Mouse (Mus musculus) liver, embryonic 14.5 days (tissue): ENCODE measurements at regions not wholly inside any gene's neighbourhood (a gene's known extent, or its start where the extent isn't known, plus 50 kb on each side); places are given as distances from the start of the nearest gene placed in this dataset.
"Not testable (repeated sequence)": the region's sequence is repeated elsewhere in the genome, so short reads cannot be mapped to it uniquely, and the experiment has no call there.

Experiments used
- ATAC-seq: fragments of 200-750 bp; cut with Nextera tagmentation; 2 replicates; pipeline ENCODE4 v1.8.0; 2017; ENCODE audit warnings: moderate number of reproducible peaks, mild to moderate bottlenecking, moderate library complexity; ENCODE audit not compliant: insufficient read depth
- DNase-seq, 3 experiments: peaks; one replicate each; pipeline ENCODE4 v3.0.0-alpha.2; 2012 to 2013; ENCODE audit warnings: low read depth in 3 of 3, low spot score in 3 of 3
- H3K27ac ChIP-seq: fragments of 300-500 bp; sonication (generic); 2 replicates; pipeline ENCODE4 v1.5.1; 2014; ENCODE audit warnings: moderate library complexity, mild to moderate bottlenecking, control low read depth, inconsistent platforms
- H3K27me3 ChIP-seq: fragments of 300-500 bp; sonication (generic); 2 replicates; pipeline ENCODE4 v1.6.1; 2014; ENCODE audit warnings: mild to moderate bottlenecking, low read length, moderate library complexity; ENCODE audit not compliant: control insufficient read depth, insufficient read depth
- H3K36me3 ChIP-seq: fragments of 300-500 bp; sonication (generic); replicated peaks from 2 replicates; pipeline ENCODE4 v1.6.1; 2014; ENCODE audit warnings: low read depth; ENCODE audit not compliant: control insufficient read depth, insufficient read depth
- H3K4me1 ChIP-seq, 2 experiments: fragments of 200-500 bp in 1 of 2; fragments of 300-500 bp in 1 of 2; sonication (generic) in 1 of 2; replicated peaks; 2 replicates each; pipeline ENCODE4 v1.6.1; 2012 to 2014; ENCODE audit warnings: antibody characterized with exemption in 1 of 2, inconsistent platforms in 1 of 2, low read length in 1 of 2; ENCODE audit not compliant: control insufficient read depth in 2 of 2, insufficient read depth in 2 of 2
- H3K4me2 ChIP-seq: fragments of 300-500 bp; sonication (generic); 2 replicates; pipeline ENCODE4 v1.6.1; 2014; ENCODE audit warnings: low read depth, mild to moderate bottlenecking, control low read depth, moderate library complexity
- H3K4me3 ChIP-seq, 2 experiments: fragments of 200-500 bp in 1 of 2; fragments of 300-500 bp in 1 of 2; sonication (generic) in 1 of 2; 2 replicates each; pipeline ENCODE4 v1.5.1; 2012 to 2014; ENCODE audit warnings: low read depth in 2 of 2, low read length in 2 of 2, mild to moderate bottlenecking in 2 of 2, control low read depth in 1 of 2, inconsistent platforms in 1 of 2, moderate library complexity in 1 of 2; ENCODE audit not compliant: insufficient read depth in 1 of 2
- H3K9ac ChIP-seq: fragments of 300-500 bp; sonication (generic); replicated peaks from 2 replicates; pipeline ENCODE4 v1.6.1; 2014; ENCODE audit warnings: mild to moderate bottlenecking, control low read depth, moderate library complexity
- H3K9me3 ChIP-seq: fragments of 300-500 bp; sonication (generic); 2 replicates; pipeline ENCODE4 v1.6.1; 2016; ENCODE audit warnings: low read length, mixed read lengths; ENCODE audit not compliant: control insufficient read depth
- CTCF ChIP-seq: IDR thresholded peaks from 2 replicates; pipeline ENCODE4 v1.5.1; 2016; ENCODE audit warnings: antibody characterized with exemption, low read depth, control low read depth
- EP300 ChIP-seq: IDR thresholded peaks from 2 replicates; pipeline ENCODE4 v1.6.1; 2016; ENCODE audit warnings: antibody characterized with exemption, low read depth
- WGBS: fragments of 180-500 bp; shearing (Covaris S2); extraction: QIAGEN DNeasy Blood & Tissue Kit; methylation state at CpG from one replicate; pipeline ENCODE4 v1.1.7; 2014; ENCODE audit not compliant: insufficient replicate concordance; 5-methylcytosine and 5-hydroxymethylcytosine counted together

DNA sequence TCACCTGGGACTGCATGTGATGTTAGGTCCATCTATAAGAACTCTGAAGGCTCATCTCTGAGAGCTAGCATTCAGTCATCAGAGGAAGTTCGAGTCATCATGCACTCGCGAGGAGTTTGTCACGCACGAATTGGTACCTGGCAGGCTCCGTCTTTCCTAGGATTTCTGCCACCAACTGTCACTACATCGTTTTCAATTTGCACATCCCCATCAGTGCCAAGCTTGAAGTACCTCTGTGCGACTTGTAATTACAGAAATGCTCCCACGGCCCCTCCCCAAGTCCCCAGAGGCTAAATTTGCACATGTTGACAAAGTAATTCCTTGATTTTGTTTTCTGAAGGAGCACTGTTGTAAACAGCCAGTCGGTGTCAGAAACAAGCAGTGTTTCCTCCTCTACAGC, 372.2 kb upstream of the Id2 start:
- H3K27me3 ChIP-seq, result no peaks in the 10 kb centered on the region
- H3K36me3 ChIP-seq, result no peaks in the 10 kb centered on the region
- ATAC-seq (no peak), DNase-seq (no peak)
- WGBS, result 66% methylated on average over 10 of the region's 10 CpGs
- H3K27ac ChIP-seq, result no peak overlapping the region
- no peaks in the 10 kb centered on the region for H3K9me3 ChIP-seq
- TF ChIP-seq CTCF (no peak), EP300 (no peak)
- H3K9ac ChIP-seq, result no peak overlapping the region
- no peak overlapping the region for H3K4me3 ChIP-seq
- no peak overlapping the region for H3K4me2 ChIP-seq
- peaks cover 2 to 5% of the 10 kb centered on the region in 2 experiments; a peak in 3 of 4 replicates for H3K4me1 ChIP-seq

DNA sequence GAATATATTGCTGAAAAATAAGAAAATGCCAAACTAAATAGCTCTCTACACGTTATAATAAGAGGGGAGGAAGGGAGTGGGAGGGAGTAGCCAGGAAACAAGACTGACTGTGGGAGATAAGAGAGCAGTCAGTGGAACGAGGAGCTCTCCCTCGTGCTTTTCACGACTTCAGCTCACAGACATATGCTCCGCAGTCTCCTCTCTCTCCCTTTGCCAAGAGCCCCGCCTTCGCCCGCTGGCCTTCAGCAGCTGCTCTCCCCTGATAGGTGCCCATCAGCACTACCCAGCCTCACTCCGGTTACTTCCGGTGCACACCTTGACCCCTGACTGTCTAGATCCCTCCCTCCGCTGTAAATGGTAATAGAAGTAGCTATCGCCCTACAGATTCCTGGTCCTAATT, 370.8 kb upstream of the Id2 start:
- H3K27ac ChIP-seq, result no peak overlapping the region

DNA sequence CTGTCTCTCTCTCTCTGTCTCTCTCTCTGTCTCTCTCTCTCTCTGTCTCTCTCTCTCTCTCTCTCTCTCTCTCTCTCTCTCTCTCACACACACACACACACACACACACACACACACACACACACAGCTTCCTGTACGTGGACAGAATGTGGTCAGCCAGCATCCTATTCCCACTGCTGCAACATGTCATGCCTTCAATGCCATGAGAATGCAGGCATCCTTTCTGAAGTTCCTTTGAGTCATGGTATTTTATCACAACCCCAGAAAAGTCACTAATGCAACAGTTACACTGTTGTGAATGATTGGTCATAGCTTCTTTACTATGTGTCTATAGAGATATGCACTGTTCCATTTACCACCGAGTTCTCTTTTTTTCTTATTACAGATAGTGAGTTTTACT, 365.8 kb upstream of the Id2 start:
- whole genome bisulfite sequencing, result 8% methylated on average over 2 of the region's 2 CpGs
- H3K9me3 ChIP-seq, ATAC-seq: not testable (repeated sequence)

More for the DNA sequence above, 370.8 kb upstream of the Id2 start:
- no peak overlapping the region for H3K9ac ChIP-seq
- H3K36me3 ChIP-seq, result no peaks in the 10 kb centered on the region
- DNase-seq, result peak; percentile 6 to 34 (median 10)
- H3K4me1 ChIP-seq, result peaks cover 2 to 5% of the 10 kb centered on the region in 2 experiments; a peak in 3 of 4 replicates
- TF ChIP-seq CTCF, result no peak
- peak; percentile 24; the same call in 1 of the 2 replicates for TF ChIP-seq EP300
- H3K27me3 ChIP-seq, result no peaks in the 10 kb centered on the region
- WGBS, result 7% methylated on average over 12 of the region's 12 CpGs
- H3K4me2 ChIP-seq, result no peak overlapping the region
- no peak overlapping the region for H3K4me3 ChIP-seq
- no peaks in the 10 kb centered on the region for H3K9me3 ChIP-seq
- peak; percentile 77 for ATAC-seq

DNA sequence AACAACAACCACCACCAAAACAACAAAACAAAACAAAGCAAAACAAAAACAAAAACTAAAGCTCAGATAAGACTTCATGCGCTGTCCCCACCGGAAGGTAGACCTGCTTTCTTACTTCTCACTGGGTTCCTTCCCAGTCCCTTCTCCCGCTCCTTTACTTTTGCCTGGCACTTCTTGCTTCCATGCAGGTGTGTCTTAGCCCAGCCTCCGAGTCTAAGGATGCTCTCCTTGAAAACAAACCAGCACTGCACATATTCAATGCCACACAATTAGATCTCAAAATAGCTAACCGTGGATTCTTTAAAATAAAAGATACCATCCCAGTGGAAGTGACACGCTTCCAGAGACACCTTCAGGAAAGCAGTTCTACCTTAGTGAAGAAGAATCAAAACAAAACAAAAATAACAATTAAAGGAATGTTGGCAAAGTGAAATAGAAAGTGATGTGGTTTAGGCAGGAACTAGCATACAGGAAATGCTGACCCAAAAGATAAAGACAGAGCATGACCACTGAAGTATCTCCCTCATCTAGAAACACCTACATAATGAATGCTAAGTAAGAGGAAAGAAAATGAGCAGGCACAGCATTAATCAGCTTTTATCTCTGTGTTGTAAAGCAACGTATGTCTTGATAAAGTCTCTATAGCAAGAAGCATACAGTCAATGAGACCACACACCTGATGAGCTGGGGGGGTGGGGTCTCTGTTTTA, 358.5 kb upstream of the Id2 start:
- no peaks in the 10 kb centered on the region for H3K9me3 ChIP-seq
- TF ChIP-seq CTCF (no peak), EP300 (no peak)
- WGBS, result 47% methylated on average over 7 of the region's 7 CpGs
- no peak overlapping the region for H3K4me2 ChIP-seq
- ATAC-seq, result no peak
- no peaks in the 10 kb centered on the region for H3K36me3 ChIP-seq
- H3K9ac ChIP-seq, result no peak overlapping the region
- H3K27me3 ChIP-seq, result no peaks in the 10 kb centered on the region
- no peak for DNase-seq
- H3K27ac ChIP-seq, result no peak overlapping the region
- H3K4me1 ChIP-seq, result no peaks in the 10 kb centered on the region
- no peak overlapping the region for H3K4me3 ChIP-seq

More for the DNA sequence above, 365.8 kb upstream of the Id2 start:
- not testable (repeated sequence) for H3K27ac ChIP-seq, H3K9ac ChIP-seq, H3K4me2 ChIP-seq, DNase-seq, H3K4me3 ChIP-seq, H3K4me1 ChIP-seq, H3K27me3 ChIP-seq, H3K36me3 ChIP-seq

DNA sequence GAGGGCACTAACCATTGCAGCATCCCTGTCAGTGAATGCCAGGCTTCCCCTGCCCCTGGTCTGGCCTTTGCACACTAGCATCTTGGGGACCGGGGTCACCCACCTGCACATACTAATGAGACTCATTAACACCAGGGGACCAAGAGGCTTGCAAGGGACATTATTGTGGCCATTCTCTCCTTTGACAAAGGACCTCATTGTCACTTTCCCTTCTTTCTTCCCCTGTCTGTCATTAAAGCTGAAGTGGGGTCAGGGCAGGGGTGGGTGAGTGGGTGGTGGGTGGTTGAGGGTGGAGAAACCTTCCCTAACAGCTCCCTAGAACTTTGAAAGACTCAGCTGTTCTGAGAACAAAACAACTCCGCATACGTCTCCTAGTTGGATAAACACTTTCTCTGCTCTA, 356.4 kb upstream of the Id2 start:
- 72% methylated on average over 3 of the region's 3 CpGs for WGBS

More for the DNA sequence above, 356.4 kb upstream of the Id2 start:
- no peak overlapping the region for H3K9ac ChIP-seq
- ATAC-seq (no peak), DNase-seq (no peak)
- TF ChIP-seq CTCF, result no peak
- no peak for TF ChIP-seq EP300
- H3K9me3 ChIP-seq, result no peaks in the 10 kb centered on the region
- no peaks in the 10 kb centered on the region for H3K36me3 ChIP-seq
- no peaks in the 10 kb centered on the region for H3K27me3 ChIP-seq
- H3K4me1 ChIP-seq, result no peaks in the 10 kb centered on the region
- no peak overlapping the region for H3K27ac ChIP-seq
- no peak overlapping the region for H3K4me3 ChIP-seq
- no peak overlapping the region for H3K4me2 ChIP-seq
